Mouse (Mus musculus): ENCODE measurements around the gene Rarres2. TPM values are rescaled to one million over a fixed set of nuclear protein-coding genes. Genes with fewer than 3 reads are reported as not detected.
"Not testable (repeated sequence)": the region's sequence is repeated elsewhere in the genome, so short reads cannot be mapped to it uniquely, and the experiment has no call there.

Gene Rarres2
- total RNA-seq, 1 experiment = 0.18 TPM

DNA sequence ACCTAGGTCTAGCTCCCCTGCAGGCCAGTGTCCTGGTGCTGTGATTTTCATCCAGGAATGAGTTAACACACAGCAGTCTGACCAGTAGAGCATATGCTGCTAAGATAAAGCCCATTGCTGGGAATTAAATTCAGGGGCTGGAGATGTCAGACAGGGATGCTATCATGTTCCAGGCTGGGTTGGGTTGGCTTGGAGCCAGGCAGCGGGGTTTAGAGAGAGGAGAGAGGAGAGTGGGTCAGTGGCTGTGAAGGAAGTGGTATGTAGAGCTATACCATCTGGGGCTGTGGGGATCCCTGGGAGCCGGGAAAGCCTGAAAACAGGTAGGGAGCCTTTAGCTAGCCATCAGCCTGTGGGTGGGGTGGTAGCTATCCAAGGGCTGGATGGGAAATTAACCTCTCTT, 41.7 kb downstream of the Rarres2 start:
- H3K27ac ChIP-seq (ENCODE audit: insufficient read depth, low read depth, low read length, poor library complexity, severe bottlenecking) = no peak overlapping the region
- in situ Hi-C loops (cut with MboI; ENCODE audit: low sequenced_read_pairs in 2 of 2, unreplicated experiment in 2 of 2) = no loop called here
- DNase-seq (ENCODE audit: low read depth, low spot score) = no peak
- H3K9ac ChIP-seq (ENCODE audit: insufficient read depth, low read depth, low read length, poor library complexity, severe bottlenecking) = no peak overlapping the region
- no peaks in the 10 kb centered on the region for H3K9me3 ChIP-seq (ENCODE audit: control insufficient read depth, insufficient read depth, low read depth, low read length)
- TF ChIP-seq MAFK (IDR thresholded peaks at IDR 0.05; ENCODE audit: insufficient read depth, low read depth, low read length) = no peak
- no peak for TF ChIP-seq CHD2 (IDR thresholded peaks at IDR 0.05; ENCODE audit: low read depth, low read length)
- H3K4me1 ChIP-seq (ENCODE audit: control insufficient read depth in 2 of 2, insufficient read depth in 2 of 2, low read length in 2 of 2, poor library complexity in 1 of 2) = peaks cover 0 to 2% of the 10 kb centered on the region in 2 experiments; a peak in 1 of 4 replicates
- peaks cover 10% of the 10 kb centered on the region; the same call in 1 of the 2 replicates for H3K36me3 ChIP-seq (ENCODE audit: control insufficient read depth, insufficient read depth, low read length, poor library complexity, severe bottlenecking)
- no peak overlapping the region for H3K4me3 ChIP-seq (ENCODE audit: insufficient read depth in 1 of 2, low read depth in 1 of 2, low read length in 2 of 2, poor library complexity in 1 of 2, severe bottlenecking in 1 of 2)

DNA sequence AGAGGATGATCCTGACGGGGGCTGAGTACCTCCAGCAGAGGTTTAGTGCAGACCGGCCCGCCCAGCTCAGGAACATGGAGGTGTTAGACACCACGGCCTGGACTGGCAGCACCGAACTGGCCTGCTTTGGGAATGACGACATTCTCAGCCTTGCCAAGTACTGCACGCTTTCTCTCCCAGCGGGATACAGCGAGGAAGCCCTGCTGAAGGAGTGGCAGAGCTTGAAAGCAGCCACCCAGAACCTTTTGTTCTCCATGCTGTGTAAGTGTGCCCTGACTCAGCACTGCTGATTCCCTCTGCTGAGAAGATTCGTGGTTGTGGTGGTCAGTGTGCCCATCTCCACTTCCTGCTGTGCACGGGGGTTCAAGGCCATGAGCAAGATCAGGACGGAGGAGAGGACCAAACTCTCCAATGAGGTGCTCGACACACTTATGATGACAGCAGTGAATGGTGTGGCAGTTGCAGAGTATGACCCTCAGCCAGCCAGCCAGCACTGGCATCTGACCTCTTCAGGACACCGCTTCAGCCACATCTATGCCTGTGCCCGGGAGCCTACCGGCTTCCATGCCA, 42.6 kb downstream of the Rarres2 start:
- peaks cover 0 to 2% of the 10 kb centered on the region in 2 experiments; a peak in 1 of 4 replicates for H3K4me1 ChIP-seq (ENCODE audit: control insufficient read depth in 2 of 2, insufficient read depth in 2 of 2, low read length in 2 of 2, poor library complexity in 1 of 2)
- no peak overlapping the region for H3K9ac ChIP-seq (ENCODE audit: insufficient read depth, low read depth, low read length, poor library complexity, severe bottlenecking)
- no peak for DNase-seq (ENCODE audit: low read depth, low spot score)
- no peak for TF ChIP-seq CHD2 (IDR thresholded peaks at IDR 0.05; ENCODE audit: low read depth, low read length)
- no peak for TF ChIP-seq ZNF384 (IDR thresholded peaks at IDR 0.05; ENCODE audit: low read depth, low read length)
- TF ChIP-seq MAFK (IDR thresholded peaks at IDR 0.05; ENCODE audit: insufficient read depth, low read depth, low read length) = no peak
- TF ChIP-seq ZC3H11A (IDR thresholded peaks at IDR 0.05; ENCODE audit: borderline replicate concordance, low read depth, low read length) = no peak
- TF ChIP-seq HCFC1 (IDR thresholded peaks at IDR 0.05; ENCODE audit: borderline replicate concordance, insufficient read depth, low read length) = no peak
- H3K9me3 ChIP-seq (ENCODE audit: control insufficient read depth, insufficient read depth, low read depth, low read length) = no peaks in the 10 kb centered on the region
- peaks cover 10% of the 10 kb centered on the region; the same call in 1 of the 2 replicates for H3K36me3 ChIP-seq (ENCODE audit: control insufficient read depth, insufficient read depth, low read length, poor library complexity, severe bottlenecking)
- in situ Hi-C loops (cut with MboI; ENCODE audit: low sequenced_read_pairs in 2 of 2, unreplicated experiment in 2 of 2) = no loop called here
- H3K4me3 ChIP-seq (ENCODE audit: insufficient read depth in 1 of 2, low read depth in 1 of 2, low read length in 2 of 2, poor library complexity in 1 of 2, severe bottlenecking in 1 of 2) = no peak overlapping the region
- H3K27ac ChIP-seq (ENCODE audit: insufficient read depth, low read depth, low read length, poor library complexity, severe bottlenecking) = no peak overlapping the region

DNA sequence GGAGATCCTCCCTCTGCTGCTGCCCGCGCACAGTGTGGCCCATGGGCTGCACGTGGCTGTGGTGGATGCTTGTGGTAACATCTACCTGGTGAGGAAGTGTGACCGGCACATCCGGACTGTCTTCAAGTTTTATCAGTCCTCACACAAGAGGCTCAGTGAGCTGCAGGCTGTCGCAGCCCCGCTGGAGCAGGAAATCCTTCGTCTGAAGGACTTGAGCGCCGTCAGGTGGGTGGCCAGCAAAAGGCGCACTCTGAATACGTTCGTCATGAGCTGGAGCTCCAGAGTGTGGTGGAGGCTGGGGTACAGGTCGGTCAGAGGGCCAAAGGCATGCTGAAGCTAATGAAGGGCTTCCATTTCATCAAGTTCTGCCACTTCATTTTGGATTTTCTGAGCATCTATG, 43.3 kb downstream of the Rarres2 start:
- no peak for TF ChIP-seq HCFC1 (IDR thresholded peaks at IDR 0.05; ENCODE audit: borderline replicate concordance, insufficient read depth, low read length)
- TF ChIP-seq ZNF384 (IDR thresholded peaks at IDR 0.05; ENCODE audit: low read depth, low read length) = no peak
- no peak for TF ChIP-seq MAFK (IDR thresholded peaks at IDR 0.05; ENCODE audit: insufficient read depth, low read depth, low read length)
- no peak for TF ChIP-seq CHD2 (IDR thresholded peaks at IDR 0.05; ENCODE audit: low read depth, low read length)
- TF ChIP-seq ZC3H11A (IDR thresholded peaks at IDR 0.05; ENCODE audit: borderline replicate concordance, low read depth, low read length) = no peak
- no peak overlapping the region for H3K9ac ChIP-seq (ENCODE audit: insufficient read depth, low read depth, low read length, poor library complexity, severe bottlenecking)
- no peak overlapping the region for H3K27ac ChIP-seq (ENCODE audit: insufficient read depth, low read depth, low read length, poor library complexity, severe bottlenecking)
- in situ Hi-C loops (cut with MboI; ENCODE audit: low sequenced_read_pairs in 2 of 2, unreplicated experiment in 2 of 2) = no loop called here
- H3K9me3 ChIP-seq (ENCODE audit: control insufficient read depth, insufficient read depth, low read depth, low read length) = no peaks in the 10 kb centered on the region
- peaks cover 10% of the 10 kb centered on the region; the same call in 1 of the 2 replicates for H3K36me3 ChIP-seq (ENCODE audit: control insufficient read depth, insufficient read depth, low read length, poor library complexity, severe bottlenecking)
- H3K4me1 ChIP-seq (ENCODE audit: control insufficient read depth in 2 of 2, insufficient read depth in 2 of 2, low read length in 2 of 2, poor library complexity in 1 of 2) = peaks cover 0 to 2% of the 10 kb centered on the region in 2 experiments; a peak in 1 of 4 replicates
- DNase-seq (ENCODE audit: low read depth, low spot score) = no peak
- no peak overlapping the region for H3K4me3 ChIP-seq (ENCODE audit: insufficient read depth in 1 of 2, low read depth in 1 of 2, low read length in 2 of 2, poor library complexity in 1 of 2, severe bottlenecking in 1 of 2)

DNA sequence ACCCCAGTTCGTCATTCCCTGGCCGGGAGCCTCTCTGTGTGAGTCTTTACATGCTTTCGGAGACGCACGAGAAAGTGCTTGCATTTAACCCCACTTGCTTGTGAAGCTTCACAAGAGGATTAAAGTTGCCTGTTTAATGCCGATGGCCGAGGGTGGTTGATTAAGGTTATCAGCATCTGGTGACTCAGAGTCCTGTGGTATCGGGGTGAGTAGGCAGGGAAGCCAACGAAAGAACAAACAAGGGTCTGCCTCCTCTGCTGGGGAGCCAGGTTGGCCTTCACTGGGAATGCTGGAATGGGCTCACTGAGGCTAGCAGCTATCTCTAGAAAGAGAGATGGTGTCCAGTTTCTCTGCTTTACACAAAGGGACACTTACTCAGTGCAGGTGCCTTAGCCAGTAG, 44.7 kb downstream of the Rarres2 start:
- DNase-seq (ENCODE audit: low read depth, low spot score) = no peak

DNA sequence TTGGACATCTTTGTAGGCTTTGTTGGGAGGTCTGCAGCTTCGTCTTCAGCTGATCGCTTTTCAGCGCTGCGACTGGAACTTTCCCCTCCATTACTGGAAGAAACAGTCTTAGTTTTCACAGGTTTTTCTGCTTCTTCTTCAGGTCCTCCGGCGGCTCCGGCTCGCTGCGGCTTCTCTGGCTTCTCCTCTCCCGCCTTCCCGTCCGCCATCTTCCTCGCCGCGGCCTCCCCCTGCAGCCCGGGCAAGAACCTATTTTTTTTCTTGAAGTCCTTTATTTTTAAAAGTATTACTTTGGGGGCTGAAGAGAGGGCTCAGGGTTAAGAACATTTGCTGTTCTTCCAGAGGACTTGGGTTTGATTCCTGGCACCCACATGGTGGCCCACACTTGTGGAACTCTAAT, 47.7 kb downstream of the Rarres2 start:
- in situ Hi-C loops (cut with MboI; ENCODE audit: low sequenced_read_pairs in 2 of 2, unreplicated experiment in 2 of 2); H3K9ac ChIP-seq (ENCODE audit: insufficient read depth, low read depth, low read length, poor library complexity, severe bottlenecking); H3K9me3 ChIP-seq (ENCODE audit: control insufficient read depth, insufficient read depth, low read depth, low read length); H3K36me3 ChIP-seq (ENCODE audit: control insufficient read depth, insufficient read depth, low read length, poor library complexity, severe bottlenecking); H3K27ac ChIP-seq (ENCODE audit: insufficient read depth, low read depth, low read length, poor library complexity, severe bottlenecking); H3K4me3 ChIP-seq (ENCODE audit: insufficient read depth in 1 of 2, low read depth in 1 of 2, low read length in 2 of 2, poor library complexity in 1 of 2, severe bottlenecking in 1 of 2); DNase-seq (ENCODE audit: low read depth, low spot score); H3K4me1 ChIP-seq (ENCODE audit: control insufficient read depth in 2 of 2, insufficient read depth in 2 of 2, low read length in 2 of 2, poor library complexity in 1 of 2): not testable (repeated sequence)

More for the DNA sequence above, 44.7 kb downstream of the Rarres2 start:
- Histone ChIP-seq H3K9me3 (ENCODE audit: control insufficient read depth, insufficient read depth, low read depth, low read length) (no peaks in the 10 kb centered on the region), H3K4me3 (ENCODE audit: insufficient read depth in 1 of 2, low read depth in 1 of 2, low read length in 2 of 2, poor library complexity in 1 of 2, severe bottlenecking in 1 of 2) (no peak overlapping the region), H3K36me3 (ENCODE audit: control insufficient read depth, insufficient read depth, low read length, poor library complexity, severe bottlenecking) (peaks cover 10% of the 10 kb centered on the region; the same call in 1 of the 2 replicates), H3K27ac (ENCODE audit: insufficient read depth, low read depth, low read length, poor library complexity, severe bottlenecking) (no peak overlapping the region), H3K4me1 (ENCODE audit: control insufficient read depth in 2 of 2, insufficient read depth in 2 of 2, low read length in 2 of 2, poor library complexity in 1 of 2) (peaks cover 0 to 2% of the 10 kb centered on the region in 2 experiments; a peak in 1 of 4 replicates), H3K9ac (ENCODE audit: insufficient read depth, low read depth, low read length, poor library complexity, severe bottlenecking) (no peak overlapping the region)
- TF ChIP-seq ZC3H11A (IDR thresholded peaks at IDR 0.05; ENCODE audit: borderline replicate concordance, low read depth, low read length) (no peak), ZNF384 (IDR thresholded peaks at IDR 0.05; ENCODE audit: low read depth, low read length) (no peak), MAFK (IDR thresholded peaks at IDR 0.05; ENCODE audit: insufficient read depth, low read depth, low read length) (no peak), HCFC1 (IDR thresholded peaks at IDR 0.05; ENCODE audit: borderline replicate concordance, insufficient read depth, low read length) (no peak), CHD2 (IDR thresholded peaks at IDR 0.05; ENCODE audit: low read depth, low read length) (no peak)
- in situ Hi-C loops (cut with MboI; ENCODE audit: low sequenced_read_pairs in 2 of 2, unreplicated experiment in 2 of 2) = no loop called here

Other genes with a start within 250 kb of the Rarres2 start
- gene Krba1, start 177.2 kb downstream of the Rarres2 start, total RNA-seq (2012; rRNA removed) = 22.8 and 24.9 TPM in 2 replicates
- 0.53 and 1.3 TPM in 2 replicates for gene Zfp467, start 127.0 kb downstream of the Rarres2 start, total RNA-seq (2012; rRNA removed)
- gene Sspo, start 124.6 kb downstream of the Rarres2 start, total RNA-seq (2012; rRNA removed) = 0.27 and 1.2 TPM in 2 replicates
- gene Atp6v0e2, start 35.2 kb downstream of the Rarres2 start, total RNA-seq (2012; rRNA removed) = 13.5 and 15.9 TPM in 2 replicates
- 2.0 and 5.1 TPM in 2 replicates for gene Lrrc61, start 18.0 kb downstream of the Rarres2 start, total RNA-seq (2012; rRNA removed)
- not detected in 2 replicates for gene Gm45021, start 16.8 kb upstream of the Rarres2 start, total RNA-seq (2012; rRNA removed)
- gene Repin1, start 21.1 kb upstream of the Rarres2 start, total RNA-seq (2012; rRNA removed) = 17.4 and 22.8 TPM in 2 replicates
- gene Gm44965, start 21.2 kb upstream of the Rarres2 start, total RNA-seq (2012; rRNA removed) = not detected in 2 replicates
- gene Zfp775, start 29.3 kb upstream of the Rarres2 start, total RNA-seq (2012; rRNA removed) = 3.5 and 3.8 TPM in 2 replicates
- gene AI854703, start 54.0 kb upstream of the Rarres2 start, total RNA-seq (2012; rRNA removed) = 0.67 and 0.90 TPM in 2 replicates
- gene Gimap8, start 74.4 kb upstream of the Rarres2 start, total RNA-seq (2012; rRNA removed) = 0.11 and 0.22 TPM in 2 replicates
- gene Gimap9, start 103.3 kb upstream of the Rarres2 start, total RNA-seq (2012; rRNA removed) = 2.9 and 3.4 TPM in 2 replicates
- gene Gimap4, start 111.8 kb upstream of the Rarres2 start, total RNA-seq (2012; rRNA removed) = 0.26 and 0.67 TPM in 2 replicates
- 0.36 TPM in 1 of 2 replicates, not detected in the other for gene Gimap6, start 135.4 kb upstream of the Rarres2 start, total RNA-seq (2012; rRNA removed)
- not detected in 2 replicates for gene Gm28053, start 145.8 kb upstream of the Rarres2 start, total RNA-seq (2012; rRNA removed)
- gene Gimap7, start 145.8 kb upstream of the Rarres2 start, total RNA-seq (2012; rRNA removed) = not detected in 2 replicates
- gene Gimap1, start 166.3 kb upstream of the Rarres2 start, total RNA-seq (2012; rRNA removed) = 0.58 TPM in 1 of 2 replicates, not detected in the other
- 0.31 TPM in 1 of 2 replicates, not detected in the other for gene Gimap5, start 173.4 kb upstream of the Rarres2 start, total RNA-seq (2012; rRNA removed)
- 0.09 TPM in 1 of 2 replicates, not detected in the other for gene Gimap3, start 198.1 kb upstream of the Rarres2 start, total RNA-seq (2012; rRNA removed)

All from ES-E14 (cell line).